Mouse (Mus musculus) ES-Bruce4 (cell line): ENCODE measurements at regions not wholly inside any gene's neighbourhood (a gene's known extent, or its start where the extent isn't known, plus 50 kb on each side); places are given as distances from the start of the nearest gene placed in this dataset.

Source experiments
- H3K27ac ChIP-seq: 2 replicates; pipeline ENCODE4 v1.5.1; 2012; ENCODE audit warnings: low read length, inconsistent platforms; ENCODE audit not compliant: insufficient read depth
- H3K27me3 ChIP-seq: 2 replicates; pipeline ENCODE4 v1.6.1; 2012; ENCODE audit warnings: mild to moderate bottlenecking, low read length, inconsistent platforms; ENCODE audit not compliant: control insufficient read depth, poor library complexity, insufficient read depth, severe bottlenecking
- H3K36me3 ChIP-seq: 2 replicates; pipeline ENCODE4 v1.6.1; 2012; ENCODE audit warnings: inconsistent platforms, mild to moderate bottlenecking, low read length, moderate library complexity; ENCODE audit not compliant: control insufficient read depth, poor library complexity, insufficient read depth, severe bottlenecking
- H3K4me1 ChIP-seq: one replicate; pipeline ENCODE4 v1.8.1; 2011; ENCODE audit warnings: low read length; ENCODE audit not compliant: control insufficient read depth, insufficient read depth
- H3K4me3 ChIP-seq: 2 replicates; pipeline ENCODE4 v1.5.1; 2011; ENCODE audit warnings: low read depth, mild to moderate bottlenecking, low read length
- H3K9ac ChIP-seq: 2 replicates; pipeline ENCODE4 v1.6.1; 2012; ENCODE audit warnings: low read depth, mild to moderate bottlenecking, inconsistent platforms; ENCODE audit not compliant: poor library complexity, severe bottlenecking
- H3K9me3 ChIP-seq: replicated peaks from 2 replicates; pipeline ENCODE4 v1.6.1; 2012; ENCODE audit warnings: mild to moderate bottlenecking, low read length, inconsistent platforms; ENCODE audit not compliant: control insufficient read depth, poor library complexity, insufficient read depth, severe bottlenecking
- CTCF ChIP-seq: IDR thresholded peaks from one replicate; pipeline ENCODE4 v1.8.1; 2011; ENCODE audit warnings: low read depth, low read length
- EP300 ChIP-seq: IDR thresholded peaks from 2 replicates; pipeline ENCODE4 v1.6.1; 2011; ENCODE audit warnings: low read depth, low read length; ENCODE audit not compliant: insufficient read depth
- POLR2A ChIP-seq: IDR thresholded peaks from one replicate; pipeline ENCODE4 v1.8.1; 2011; ENCODE audit warnings: low read length; ENCODE audit not compliant: insufficient read depth

DNA sequence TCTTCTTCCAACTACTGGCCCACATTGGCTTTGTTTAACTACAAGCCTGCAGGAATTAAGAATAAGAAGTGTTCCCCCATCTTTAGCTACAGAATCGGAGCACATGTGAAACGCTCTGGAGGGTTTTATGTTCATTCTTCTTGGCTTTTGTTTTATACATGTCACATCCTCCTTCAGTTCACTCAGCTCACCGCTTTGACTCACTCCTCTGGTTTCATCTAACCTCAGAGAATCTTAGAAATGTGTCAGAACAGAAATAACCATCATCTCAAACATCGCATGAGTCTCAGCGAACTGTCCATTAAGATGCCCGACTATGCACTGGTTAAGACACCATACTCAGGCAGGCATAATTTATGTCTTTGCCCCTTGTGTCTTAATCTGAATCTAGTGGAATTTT lies 255.1 kb upstream of the Gm765 start:
- no peak overlapping the region for H3K9ac ChIP-seq
- no peak for TF ChIP-seq CTCF
- no peak for TF ChIP-seq EP300
- TF ChIP-seq POLR2A: no peak
- H3K4me3 ChIP-seq: no peak overlapping the region

DNA sequence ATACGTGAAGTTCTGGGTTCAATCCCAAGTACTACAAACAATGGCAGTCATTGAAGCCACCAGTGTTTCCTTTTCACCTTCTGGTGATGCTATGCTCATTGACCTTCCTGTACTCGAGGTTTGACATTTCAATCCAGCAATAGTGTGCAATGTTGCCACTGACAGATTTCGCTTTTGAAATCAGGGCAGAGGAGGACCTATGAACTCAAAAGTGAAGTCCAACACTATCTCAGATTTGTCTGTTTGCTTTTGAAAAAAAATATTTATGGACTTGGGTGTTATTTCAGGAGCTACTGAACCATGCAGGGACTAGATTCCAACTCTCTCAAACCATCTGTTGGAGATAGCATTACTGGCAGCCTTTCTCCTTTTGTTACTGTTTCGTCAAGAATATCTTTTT lies 248.4 kb upstream of the Gm765 start:
- Histone ChIP-seq H3K9me3 (no peaks in the 10 kb centered on the region), H3K36me3 (no peaks in the 10 kb centered on the region), H3K27me3 (no peaks in the 10 kb centered on the region), H3K27ac (no peak overlapping the region), H3K4me1 (no peaks in the 10 kb centered on the region), H3K9ac (no peak overlapping the region), H3K4me3 (no peak overlapping the region)
- TF ChIP-seq POLR2A (no peak), CTCF (no peak), EP300 (no peak)

More for the DNA sequence above, 255.1 kb upstream of the Gm765 start:
- no peaks in the 10 kb centered on the region for H3K9me3 ChIP-seq
- no peaks in the 10 kb centered on the region for H3K4me1 ChIP-seq
- no peaks in the 10 kb centered on the region for H3K36me3 ChIP-seq
- no peak overlapping the region for H3K27ac ChIP-seq
- no peaks in the 10 kb centered on the region for H3K27me3 ChIP-seq

DNA sequence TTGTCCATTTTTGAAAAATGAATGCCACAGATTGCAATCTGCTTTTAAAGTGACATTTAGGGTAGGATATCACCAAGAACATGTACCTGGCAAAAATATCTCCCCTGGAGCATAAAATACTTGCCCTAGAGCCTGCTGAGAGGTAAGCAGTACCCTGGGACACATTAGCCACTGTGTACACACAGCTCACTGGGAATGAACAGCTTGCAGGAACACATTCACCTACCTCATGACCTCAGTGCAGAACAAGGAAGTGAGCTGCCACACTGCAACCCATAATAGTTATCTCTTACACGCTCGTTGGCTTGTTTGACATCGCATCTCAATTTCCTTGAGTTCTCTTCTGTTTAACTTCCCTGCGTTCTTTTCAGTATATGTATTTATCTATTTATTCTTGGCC lies 246.4 kb upstream of the Gm765 start:
- Histone ChIP-seq H3K27me3 (no peaks in the 10 kb centered on the region), H3K27ac (no peak overlapping the region), H3K36me3 (no peaks in the 10 kb centered on the region), H3K4me1 (peaks cover 2% of the 10 kb centered on the region), H3K4me3 (no peak overlapping the region), H3K9me3 (no peaks in the 10 kb centered on the region), H3K9ac (no peak overlapping the region)
- TF ChIP-seq EP300 (no peak), CTCF (no peak), POLR2A (no peak)

DNA sequence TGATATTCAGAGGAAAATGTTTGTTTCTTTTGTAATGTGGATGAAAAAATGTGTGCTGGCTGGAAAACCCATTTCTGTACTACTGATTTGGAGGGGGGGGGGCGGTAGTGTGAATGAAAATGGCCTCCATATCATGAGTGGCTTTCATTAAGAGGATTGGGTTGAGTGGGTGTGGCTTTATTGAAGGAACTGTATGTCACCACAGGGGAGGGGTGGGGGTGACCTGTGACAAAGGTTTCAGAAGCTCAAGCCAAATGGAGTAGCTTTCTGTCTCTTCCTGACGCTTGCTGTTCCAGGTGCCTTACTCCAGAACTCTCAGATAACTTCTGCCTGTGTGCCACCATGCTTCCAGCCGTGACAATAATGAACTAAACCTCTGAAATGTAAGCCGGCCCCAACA lies 242.0 kb upstream of the Gm765 start:
- Histone ChIP-seq H3K9ac (no peak overlapping the region), H3K4me3 (no peak overlapping the region), H3K9me3 (no peaks in the 10 kb centered on the region), H3K36me3 (no peaks in the 10 kb centered on the region), H3K27ac (no peak overlapping the region; the same call in 1 of the 2 replicates), H3K27me3 (no peaks in the 10 kb centered on the region), H3K4me1 (peaks cover 4% of the 10 kb centered on the region)
- TF ChIP-seq POLR2A: no peak
- no peak for TF ChIP-seq CTCF
- TF ChIP-seq EP300: no peak

DNA sequence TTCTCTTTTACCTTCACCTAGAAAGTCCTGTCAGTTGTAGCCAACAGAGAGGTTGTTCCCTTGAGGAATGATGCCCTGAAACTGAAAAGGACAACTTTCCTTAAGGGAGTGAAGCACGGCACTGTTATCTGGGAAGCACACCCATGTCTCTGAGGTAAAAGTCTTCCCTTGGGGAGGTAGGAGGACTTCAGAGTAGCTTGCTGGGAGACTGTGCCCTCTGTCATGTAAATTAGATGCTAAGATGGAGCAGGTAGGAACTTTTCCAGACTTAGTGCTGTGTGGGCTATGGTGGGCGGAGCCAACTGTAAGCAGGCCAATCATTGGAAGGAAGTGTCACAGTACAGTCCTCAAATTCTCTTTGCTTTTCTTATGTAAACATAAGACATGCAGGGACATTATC lies 240.3 kb upstream of the Gm765 start:
- no peaks in the 10 kb centered on the region for H3K9me3 ChIP-seq
- H3K4me3 ChIP-seq: no peak overlapping the region
- H3K4me1 ChIP-seq: peaks cover 4% of the 10 kb centered on the region
- no peak overlapping the region for H3K9ac ChIP-seq
- no peaks in the 10 kb centered on the region for H3K27me3 ChIP-seq
- no peak for TF ChIP-seq CTCF
- TF ChIP-seq EP300: 0 out of 2 replicates have a peak, but pooled peaks have one; percentile 33
- no peaks in the 10 kb centered on the region for H3K36me3 ChIP-seq
- peak overlapping the region; percentile 50 for H3K27ac ChIP-seq

DNA sequence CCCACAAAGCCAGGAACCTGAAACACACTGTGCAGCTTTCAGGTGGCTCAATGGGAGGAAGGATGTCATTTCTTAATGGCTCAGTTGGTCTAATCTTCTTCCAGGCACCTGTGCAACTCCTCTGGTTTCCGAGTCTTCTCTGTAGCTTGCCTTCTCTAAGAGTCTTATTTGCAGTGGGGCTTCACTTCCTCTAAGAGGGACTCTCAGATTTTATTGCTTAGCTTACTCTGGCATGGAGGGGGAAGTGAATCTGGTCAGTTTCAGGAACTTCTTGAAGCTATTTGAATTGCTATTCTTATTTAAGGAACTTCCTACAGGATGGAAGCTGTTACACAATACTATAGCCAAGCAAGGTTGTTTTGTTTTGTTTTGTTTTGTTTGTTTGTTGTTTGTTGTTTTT lies 232.7 kb upstream of the Gm765 start:
- no peak overlapping the region for H3K4me3 ChIP-seq
- H3K27ac ChIP-seq: no peak overlapping the region
- H3K9ac ChIP-seq: no peak overlapping the region
- no peaks in the 10 kb centered on the region for H3K27me3 ChIP-seq
- H3K36me3 ChIP-seq: no peaks in the 10 kb centered on the region
- no peaks in the 10 kb centered on the region for H3K4me1 ChIP-seq
- no peaks in the 10 kb centered on the region for H3K9me3 ChIP-seq
- TF ChIP-seq EP300: no peak
- no peak for TF ChIP-seq CTCF
- TF ChIP-seq POLR2A: no peak
